Mouse (Mus musculus): Measurements from ENCODE around the gene Map3k7cl. TPM values are rescaled to one million over a fixed set of nuclear protein-coding genes. Genes with fewer than 3 reads are reported as not detected.

Gene Map3k7cl
- total RNA-seq, 2 experiments from 2014 or later: not detected

- no peak for ATAC-seq (replicated peaks; ENCODE audit: low FRiP score, poor library complexity, severe bottlenecking)
These were observed 73.6 kb downstream of the Map3k7cl start for GRCm38 (mm10) chr16:87626696-87627095.

- no peak for ATAC-seq (replicated peaks; ENCODE audit: low FRiP score, poor library complexity, severe bottlenecking)
These were observed 81.6 kb downstream of the Map3k7cl start for GRCm38 (mm10) chr16:87634709-87635108.

GRCm38 (mm10) chr16:87635213-87635755 is 82.2 kb downstream of the Map3k7cl start:
- ATAC-seq (replicated peaks; ENCODE audit: low FRiP score, poor library complexity, severe bottlenecking): no peak

GRCm38 (mm10) chr16:87635841-87636240 is 82.7 kb downstream of the Map3k7cl start:
- no peak for ATAC-seq (replicated peaks; ENCODE audit: low FRiP score, poor library complexity, severe bottlenecking)

- no peak for ATAC-seq (replicated peaks; ENCODE audit: low FRiP score, poor library complexity, severe bottlenecking)
These were observed 85.0 kb downstream of the Map3k7cl start for GRCm38 (mm10) chr16:87638098-87638497.

GRCm38 (mm10) chr16:87642234-87642633 is 89.1 kb downstream of the Map3k7cl start:
- no peak for ATAC-seq (replicated peaks; ENCODE audit: low FRiP score, poor library complexity, severe bottlenecking)

- no peak for ATAC-seq (replicated peaks; ENCODE audit: low FRiP score, poor library complexity, severe bottlenecking)
These were observed 91.1 kb downstream of the Map3k7cl start for GRCm38 (mm10) chr16:87644111-87644770.

Other genes starting within 250 kb of the Map3k7cl start
- gene N6amt1, start 199.1 kb upstream of the Map3k7cl start, total RNA-seq (2015; ENCODE audit: low replicate concordance): 2.9 and 3.2 TPM in 2 replicates
- gene N6amt1, start 199.1 kb upstream of the Map3k7cl start, total RNA-seq (2017; ENCODE audit: low replicate concordance): 1.9 and 2.0 TPM in 2 replicates
- 12.6 and 19.1 TPM in 2 replicates for gene Ltn1, start 120.7 kb upstream of the Map3k7cl start, total RNA-seq (2015; ENCODE audit: low replicate concordance)
- 11.9 and 14.1 TPM in 2 replicates for gene Ltn1, start 120.7 kb upstream of the Map3k7cl start, total RNA-seq (2017; ENCODE audit: low replicate concordance)
- gene Rwdd2b, start 112.8 kb upstream of the Map3k7cl start, total RNA-seq (2015; ENCODE audit: low replicate concordance): 1.3 TPM in 1 of 2 replicates, not detected in the other
- 1.4 and 4.2 TPM in 2 replicates for gene Rwdd2b, start 112.8 kb upstream of the Map3k7cl start, total RNA-seq (2017; ENCODE audit: low replicate concordance)
- gene Usp16, start 98.6 kb upstream of the Map3k7cl start, total RNA-seq (2015; ENCODE audit: low replicate concordance): 41.9 and 65.2 TPM in 2 replicates
- 26.8 and 33.0 TPM in 2 replicates for gene Usp16, start 98.6 kb upstream of the Map3k7cl start, total RNA-seq (2017; ENCODE audit: low replicate concordance)
- 74.6 and 75.0 TPM in 2 replicates for gene Cct8, start 57.5 kb upstream of the Map3k7cl start, total RNA-seq (2015; ENCODE audit: low replicate concordance)
- 152 and 166 TPM in 2 replicates for gene Cct8, start 57.5 kb upstream of the Map3k7cl start, total RNA-seq (2017; ENCODE audit: low replicate concordance)
- gene Bach1, start 145.6 kb downstream of the Map3k7cl start, total RNA-seq (2015; ENCODE audit: low replicate concordance): 19.5 and 22.6 TPM in 2 replicates
- gene Bach1, start 145.6 kb downstream of the Map3k7cl start, total RNA-seq (2017; ENCODE audit: low replicate concordance): 28.5 and 37.6 TPM in 2 replicates